Mouse (Mus musculus) monocyte, adult 5-6 weeks (primary cell): ENCODE data around the gene Mrps27. TPM values are rescaled to one million over a fixed set of nuclear protein-coding genes. Genes with fewer than 3 reads are reported as not detected.
"Not testable (repeated sequence)": the region's sequence is repeated elsewhere in the genome, so short reads cannot be mapped to it uniquely, and the experiment has no call there.

Experiments used
- ATAC-seq: fragments of 153-309, 156-312 bp; replicated peaks from 2 replicates; pipeline ENCODE4 v1.8.0; 2017; ENCODE audit warnings: mild to moderate bottlenecking; ENCODE audit not compliant: low TSS enrichment, insufficient number of reproducible peaks, severe bottlenecking, poor library complexity, low FRiP score
- total RNA-seq: library from RNA; stranded (forward); fragments of 200-1000, 200-491, 200-594 nt; gene quantifications from 3 replicates; pipeline ENCODE4 v1.2.3, GENCODE M21; 2017

The Mrps27 gene
- total RNA-seq, result 7.3 to 12.3 TPM (median 8.6 TPM) in 3 replicates

DNA sequence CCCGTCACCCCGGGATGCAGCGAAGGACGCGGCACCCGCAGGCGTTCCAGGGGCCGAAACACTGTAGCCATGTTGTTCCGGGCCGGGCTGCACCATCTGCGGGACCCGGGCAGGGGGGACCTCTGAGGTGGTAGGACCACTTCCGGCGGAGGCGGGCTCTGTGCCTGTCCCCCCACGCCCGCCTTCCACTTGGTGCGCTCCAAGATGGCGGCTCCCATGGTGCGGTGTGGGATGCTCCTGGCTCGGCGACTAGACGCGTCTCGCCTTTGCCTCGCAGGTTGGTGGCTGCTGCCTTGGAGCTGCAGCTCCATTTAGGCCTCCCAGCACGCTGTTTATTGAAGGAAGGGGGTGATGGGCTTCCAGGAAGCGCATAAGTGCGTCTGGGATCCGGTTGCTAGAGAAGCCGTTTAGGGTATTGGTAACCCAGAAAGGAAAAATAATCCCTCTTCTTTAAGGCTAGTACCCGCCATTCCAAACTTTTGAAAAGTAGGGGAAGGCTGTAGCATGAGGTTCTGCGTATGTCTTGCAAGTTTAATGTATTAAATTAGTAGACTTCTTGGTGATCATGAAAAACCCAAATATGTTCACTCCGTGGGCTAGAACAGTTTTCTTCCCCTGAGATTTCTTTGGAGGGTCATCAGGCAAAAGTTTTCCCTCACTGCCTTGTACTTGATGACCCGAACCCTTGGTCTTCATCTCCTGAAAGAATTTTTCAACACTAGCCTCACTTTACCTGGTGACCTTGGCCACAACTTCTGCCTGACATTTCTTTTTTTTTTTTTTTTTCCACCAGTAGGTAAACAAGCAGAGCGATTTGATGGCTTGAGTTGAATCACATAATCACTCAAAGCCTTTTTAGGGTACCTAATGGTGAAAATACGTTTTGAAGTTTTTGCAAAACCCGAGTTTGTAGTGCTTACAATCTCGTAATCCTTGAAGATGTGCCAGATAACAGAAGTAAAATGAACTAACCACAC is at the start of gene Mrps27, which contains the start of gene Ptcd2:
Mrps27 (plus strand) TSS at position 188 of the 977 bp plus-strand sequence.
Ptcd2 (minus strand) TSS at position 107 of the 977 bp plus-strand sequence.
- peak; percentile 98 for ATAC-seq

- no peak for ATAC-seq
Observed at GRCm38 (mm10) chr13:99299921-99300320, 44.7 kb upstream of the Mrps27 start.

GRCm38 (mm10) chr13:99303846-99304245 is 40.7 kb upstream of the Mrps27 start:
- ATAC-seq, result no peak

DNA sequence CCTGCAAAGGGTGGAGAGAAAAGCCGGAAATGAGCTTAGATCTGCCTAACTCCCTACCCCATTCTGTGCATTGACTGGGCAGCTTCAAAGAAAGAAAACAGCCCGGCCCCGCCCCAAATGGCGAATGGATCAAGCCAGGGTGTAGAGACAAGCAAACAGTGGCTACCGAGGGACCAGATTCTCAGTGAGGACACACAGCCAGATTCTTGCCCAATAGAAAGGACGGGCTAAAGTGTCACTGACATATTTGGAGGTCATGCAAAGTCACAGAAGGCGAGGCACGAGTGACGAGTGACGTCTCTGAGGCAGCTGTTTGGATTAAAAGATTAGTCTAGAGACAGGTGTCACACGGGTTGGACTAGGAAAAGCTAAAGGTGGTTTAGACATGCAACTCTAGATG is 40.2 kb upstream of the Mrps27 start:
- no peak for ATAC-seq

DNA sequence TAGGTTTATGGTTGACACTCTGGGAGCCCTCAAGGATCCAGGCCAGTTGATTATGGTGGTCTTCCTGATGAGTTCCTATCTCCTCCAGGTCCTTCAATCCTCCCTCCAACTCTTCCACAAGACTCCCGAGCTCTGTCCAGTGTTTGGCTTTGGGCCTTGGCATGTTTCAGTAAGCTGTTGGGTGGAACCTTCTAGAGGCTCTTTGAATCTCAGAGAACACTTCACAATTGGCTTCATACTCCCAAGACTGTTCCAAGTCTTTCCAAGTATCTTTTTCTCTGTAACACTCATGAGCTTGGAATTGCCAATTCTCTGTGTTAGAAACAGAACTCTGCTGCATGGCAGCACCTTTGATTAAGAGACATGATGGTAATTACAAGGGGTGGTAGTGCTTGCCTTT is 39.4 kb upstream of the Mrps27 start:
- no peak for ATAC-seq

- no peak for ATAC-seq
Observed at GRCm38 (mm10) chr13:99306164-99306563, 38.4 kb upstream of the Mrps27 start.

- no peak for ATAC-seq
Observed at GRCm38 (mm10) chr13:99307930-99308359, 36.6 kb upstream of the Mrps27 start.

- ATAC-seq, result no peak
Observed at GRCm38 (mm10) chr13:99308393-99308792, 36.2 kb upstream of the Mrps27 start.

DNA sequence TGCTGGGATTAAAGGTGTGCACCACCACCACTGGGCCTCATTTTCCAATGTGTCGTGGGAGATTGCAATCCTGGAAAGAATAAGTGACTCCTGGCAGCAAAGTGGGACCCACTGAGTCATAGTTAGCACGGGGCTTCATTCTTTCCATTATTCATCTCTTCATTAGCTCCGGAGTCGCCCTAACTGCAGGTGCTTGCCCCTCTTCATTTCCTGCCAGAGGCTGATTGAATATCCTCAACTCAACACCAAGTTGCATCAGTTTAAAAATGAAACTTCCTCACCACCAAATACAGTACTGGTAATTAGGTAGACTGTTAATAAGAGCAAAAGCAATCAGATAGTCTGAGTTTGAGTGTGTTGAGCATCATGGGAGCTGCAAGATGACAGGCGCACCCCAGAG is 30.5 kb upstream of the Mrps27 start:
- no peak for ATAC-seq

DNA sequence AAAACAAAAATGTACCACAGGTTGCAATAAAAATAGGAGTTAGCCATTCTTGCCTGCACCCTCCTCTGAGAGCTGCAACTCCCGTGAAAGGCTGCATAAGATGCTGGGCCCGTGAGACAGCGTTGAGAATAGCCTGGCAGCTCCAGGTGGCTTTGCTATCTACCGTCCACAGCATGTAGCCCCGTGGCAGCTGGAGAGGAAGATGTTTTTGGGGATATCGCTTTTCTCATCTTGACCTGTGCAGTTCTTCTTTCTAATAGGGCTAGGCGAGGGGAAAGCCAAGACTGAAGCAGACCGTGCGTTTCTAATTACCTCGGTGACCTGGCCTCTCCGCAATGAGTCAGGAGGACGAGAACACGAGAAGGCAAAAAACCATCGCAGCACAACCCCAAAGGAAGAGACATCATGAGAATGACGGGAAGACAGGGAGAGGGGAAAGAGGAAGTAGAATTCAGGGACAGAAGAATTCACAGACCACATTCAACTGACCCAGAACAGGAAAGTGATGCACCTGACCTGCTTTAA is 29.9 kb upstream of the Mrps27 start:
- ATAC-seq, result no peak

- ATAC-seq, result no peak
Observed at GRCm38 (mm10) chr13:99316366-99316765, 28.2 kb upstream of the Mrps27 start.

GRCm38 (mm10) chr13:99317058-99317457 is 27.5 kb upstream of the Mrps27 start:
- no peak for ATAC-seq

DNA sequence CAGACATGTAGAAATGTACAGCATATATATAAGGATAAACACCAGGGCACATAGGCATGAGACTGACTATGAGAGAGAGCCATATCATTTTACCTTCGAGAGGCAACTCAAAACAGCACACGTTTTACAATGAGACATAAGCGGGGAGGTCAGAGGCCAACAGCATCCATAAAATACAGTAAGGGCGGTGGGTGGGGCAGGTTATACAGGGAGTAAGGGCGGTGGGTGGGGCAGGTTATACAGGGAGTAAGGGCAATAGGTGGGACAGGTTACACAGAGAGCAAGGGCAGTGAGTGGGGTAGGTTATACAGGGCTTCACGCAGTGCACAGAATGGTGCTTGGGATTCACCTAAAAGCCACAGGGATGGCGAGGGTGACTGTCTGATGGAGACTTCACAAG is 24.1 kb upstream of the Mrps27 start:
- no peak for ATAC-seq

- not testable (repeated sequence) for ATAC-seq
Observed at GRCm38 (mm10) chr13:99322915-99323314, 21.7 kb upstream of the Mrps27 start.

DNA sequence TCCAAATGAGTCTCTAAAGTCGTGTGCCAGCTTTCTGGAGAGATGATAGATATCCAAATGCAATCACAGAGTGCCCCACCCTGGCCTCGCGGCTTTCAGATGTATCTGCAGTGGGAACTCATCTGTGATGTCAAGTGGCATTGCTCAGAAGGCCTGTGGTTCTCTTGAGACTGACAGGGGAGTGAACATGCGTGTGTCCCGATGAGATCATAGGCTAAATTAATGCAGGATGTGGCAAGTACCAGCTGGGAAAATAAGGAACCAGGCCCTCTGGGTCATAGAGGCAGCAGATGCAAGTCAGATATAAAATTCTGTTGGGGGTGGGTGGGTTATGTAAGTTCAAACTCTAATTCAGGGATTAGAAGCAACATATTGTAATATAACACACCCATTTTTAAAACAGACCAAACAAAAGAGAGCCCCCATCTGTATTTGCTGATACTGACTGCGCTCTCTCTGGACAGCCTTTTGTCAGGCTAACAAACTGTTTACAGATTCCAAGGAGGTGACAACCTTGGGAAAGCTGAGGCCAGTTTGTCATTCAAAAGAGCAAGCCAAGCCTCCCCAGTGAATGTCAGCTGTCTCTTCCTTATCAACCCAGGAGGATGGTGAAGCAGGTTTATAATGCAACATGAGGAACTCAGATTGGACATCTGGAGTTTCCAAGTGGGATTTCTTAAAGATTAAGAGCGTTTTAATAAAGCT is 20.8 kb upstream of the Mrps27 start:
- peak; percentile 65 for ATAC-seq

GRCm38 (mm10) chr13:99324337-99324685 is 20.3 kb upstream of the Mrps27 start:
- not testable (repeated sequence) for ATAC-seq

GRCm38 (mm10) chr13:99331255-99331654 is 13.3 kb upstream of the Mrps27 start:
- no peak for ATAC-seq

DNA sequence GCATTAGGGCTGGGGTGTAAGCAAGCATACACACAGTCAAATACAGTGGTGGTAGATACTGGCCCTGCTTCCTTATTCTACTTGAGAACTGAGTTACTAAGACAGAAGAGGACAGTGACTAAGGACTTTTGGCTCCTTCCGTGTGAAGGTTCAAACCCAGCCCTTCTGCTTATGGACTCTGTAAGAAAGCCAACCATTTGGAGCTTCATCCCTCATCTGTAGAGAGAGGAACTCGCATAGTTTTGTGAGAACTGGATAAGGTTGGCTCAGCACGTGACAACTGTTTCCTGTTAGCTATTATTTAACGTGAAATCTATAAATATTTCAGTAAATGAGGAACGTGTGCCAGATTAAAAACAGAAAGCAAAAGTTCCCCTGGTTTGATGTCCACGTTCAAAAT is 7.1 kb upstream of the Mrps27 start:
- peak; percentile 92 for ATAC-seq

GRCm38 (mm10) chr13:99341504-99341903 is 3.1 kb upstream of the Mrps27 start:
- ATAC-seq, result no peak
